Mouse (Mus musculus) induced T-regulatory cell, adult 2 months (primary cell): Measurements from ENCODE around the gene Brd4.

ENCODE experiments used
- DNase-seq: peaks from one replicate; pipeline ENCODE4 v3.0.0-alpha.2; 2012; ENCODE audit warnings: low read depth

The Brd4 gene

GRCm38 (mm10) chr17:32280575-32280974, 3.9 kb downstream of the Brd4 start:
- no peak for DNase-seq

DNA sequence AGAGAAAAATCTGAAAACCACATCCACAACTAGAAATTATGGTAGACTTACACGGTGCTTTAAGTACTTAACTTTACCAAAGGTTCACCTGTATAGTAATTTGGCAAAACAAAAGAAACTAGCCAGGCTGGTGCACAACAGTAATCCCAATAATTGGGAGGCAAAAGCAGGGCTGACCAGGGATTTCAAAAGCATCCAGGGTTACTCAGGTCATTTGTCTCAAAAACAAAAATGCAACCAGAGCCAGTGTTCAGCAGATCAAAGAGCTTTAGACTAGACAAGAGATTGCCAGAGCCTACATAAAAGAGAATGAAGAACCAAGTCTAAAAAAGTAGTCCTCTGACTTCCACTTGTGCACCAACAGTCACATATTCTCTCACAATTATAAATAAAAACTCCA, 7.3 kb downstream of the Brd4 start:
- no peak for DNase-seq

DNA sequence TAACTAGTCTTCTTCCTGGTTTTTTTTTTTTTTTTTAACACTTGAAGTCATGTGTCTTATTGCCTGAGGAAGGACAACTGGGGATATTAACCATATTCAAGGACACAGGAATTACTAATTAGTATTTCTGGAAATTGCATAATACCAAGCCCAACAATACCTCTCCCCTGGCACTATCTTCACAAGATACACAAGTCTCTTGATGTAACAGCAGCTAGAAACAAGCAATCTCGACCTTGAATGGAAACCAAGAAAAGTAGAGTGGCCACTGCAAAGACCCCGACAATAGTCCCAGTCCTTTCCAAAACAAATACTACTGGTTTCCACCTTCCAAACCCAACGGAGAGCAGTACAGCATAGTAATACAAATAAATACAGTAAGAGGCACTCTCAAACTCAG, 9.0 kb downstream of the Brd4 start:
- no peak for DNase-seq

- no peak for DNase-seq
Observed at GRCm38 (mm10) chr17:32269151-32269550, 15.4 kb downstream of the Brd4 start.

DNA sequence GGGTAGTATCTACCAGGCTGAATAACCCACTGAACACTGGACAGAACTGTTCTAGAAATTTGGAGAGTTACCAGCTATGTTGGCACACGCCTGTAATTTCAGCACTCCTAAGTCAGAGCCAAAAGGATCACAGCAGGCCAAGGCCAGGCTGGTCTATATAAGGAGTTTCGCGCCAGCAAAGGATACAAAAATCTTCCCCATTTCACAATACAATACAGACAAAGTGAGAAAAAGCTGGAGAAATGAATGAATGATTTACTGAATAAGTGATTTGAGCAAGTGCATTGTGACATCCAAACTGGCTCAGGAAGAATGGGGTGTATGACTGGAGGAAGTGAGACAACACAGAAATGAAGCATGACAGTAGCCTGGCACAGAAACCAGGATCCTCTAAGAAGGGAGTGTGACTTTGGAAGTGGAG, 16.0 kb downstream of the Brd4 start:
- DNase-seq: no peak

GRCm38 (mm10) chr17:32268096-32268495, 16.4 kb downstream of the Brd4 start:
- no peak for DNase-seq

DNA sequence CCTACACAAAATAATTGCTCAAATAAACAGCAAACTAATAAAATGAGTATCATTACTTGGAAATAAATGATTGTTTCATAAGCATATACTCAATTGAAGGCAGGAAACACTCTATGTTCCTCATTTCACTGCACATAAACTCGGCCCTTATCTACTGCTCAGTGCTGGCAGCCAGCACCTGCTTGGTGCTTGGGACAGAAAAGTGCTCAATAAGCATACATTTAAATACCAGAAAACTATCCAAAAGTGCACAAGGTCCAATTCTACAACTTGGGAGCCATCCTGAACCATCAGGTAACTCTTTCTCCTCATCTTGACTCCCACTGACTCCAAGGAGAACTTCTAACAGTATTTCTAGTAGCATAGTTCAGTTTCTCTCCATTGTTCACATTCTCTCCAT, 16.9 kb downstream of the Brd4 start:
- DNase-seq: no peak

GRCm38 (mm10) chr17:32263672-32264071, 20.9 kb downstream of the Brd4 start:
- no peak for DNase-seq

GRCm38 (mm10) chr17:32262831-32263559, 21.5 kb downstream of the Brd4 start:
- no peak for DNase-seq

GRCm38 (mm10) chr17:32258869-32259268, 25.7 kb downstream of the Brd4 start:
- peak; percentile 33 for DNase-seq

- DNase-seq: no peak
Observed at GRCm38 (mm10) chr17:32257944-32258343, 26.6 kb downstream of the Brd4 start.

- no peak for DNase-seq
Observed at GRCm38 (mm10) chr17:32257452-32257851, 27.1 kb downstream of the Brd4 start.

DNA sequence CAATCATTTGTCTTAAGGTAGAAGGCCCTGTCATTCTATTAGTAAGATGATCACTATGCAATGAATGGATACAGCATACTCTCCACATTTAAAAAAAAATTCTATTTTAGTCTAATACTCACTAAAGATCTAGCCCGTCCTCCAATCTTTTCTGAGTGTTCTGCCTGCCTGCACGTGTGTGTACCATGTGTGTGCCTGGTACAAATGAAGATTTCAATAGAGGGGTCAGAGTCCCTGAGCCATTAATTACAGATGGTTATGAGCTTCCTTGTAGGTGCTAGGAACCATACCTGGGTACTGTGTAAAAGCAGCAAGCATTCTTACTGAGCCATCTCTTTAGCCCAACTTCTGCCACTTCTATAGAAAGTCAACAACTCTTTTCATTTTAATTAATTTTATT, 27.6 kb downstream of the Brd4 start:
- DNase-seq: no peak

DNA sequence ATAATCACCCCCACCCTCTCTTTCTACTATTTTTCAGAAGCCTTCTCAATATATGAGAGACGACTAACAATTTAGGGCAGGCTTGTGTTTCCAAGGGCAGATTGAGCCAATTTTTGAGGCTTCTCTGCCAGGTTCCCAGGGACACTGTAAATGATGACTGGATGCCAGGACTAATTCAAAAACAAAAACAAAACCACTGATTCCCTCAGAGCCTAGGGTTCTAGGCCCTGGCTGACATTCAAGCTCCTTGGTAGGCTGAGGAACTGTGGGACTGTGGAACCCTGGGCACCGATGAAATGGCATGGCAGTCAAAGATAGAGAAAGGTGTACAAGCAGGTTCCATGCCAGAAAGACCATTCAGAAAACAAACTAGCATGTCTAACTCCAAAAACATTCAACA, 31.3 kb downstream of the Brd4 start:
- no peak for DNase-seq

DNA sequence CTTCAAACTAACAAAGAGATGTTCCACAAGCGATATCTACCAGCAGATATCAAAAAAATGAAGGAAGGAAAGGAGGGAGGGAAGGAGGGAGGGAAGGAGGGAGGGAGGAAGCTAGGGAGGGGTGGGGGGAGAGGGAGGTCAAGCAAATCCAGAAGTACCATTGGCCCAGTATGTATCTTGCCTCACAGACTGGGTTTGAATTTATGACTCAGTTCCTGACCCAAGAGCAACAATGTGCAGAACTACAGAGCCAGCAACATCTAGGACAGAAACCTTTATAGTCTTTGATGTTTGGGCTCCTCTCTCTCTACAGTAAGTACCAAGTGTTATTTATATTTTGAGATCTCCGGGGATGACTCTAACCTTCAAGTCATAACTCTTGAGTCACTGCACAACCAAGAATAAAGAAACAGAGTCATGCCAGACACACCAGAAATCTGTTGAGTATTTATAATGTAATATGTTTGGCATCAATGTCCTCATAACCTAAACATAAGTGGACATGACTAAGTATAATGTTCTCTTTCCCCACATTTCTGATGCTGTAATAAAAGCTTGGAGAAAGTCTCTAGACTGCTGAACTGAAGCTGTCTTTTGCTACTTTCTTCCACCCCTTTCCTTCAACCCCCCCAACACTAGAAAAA, 32.6 kb downstream of the Brd4 start:
- no peak for DNase-seq

DNA sequence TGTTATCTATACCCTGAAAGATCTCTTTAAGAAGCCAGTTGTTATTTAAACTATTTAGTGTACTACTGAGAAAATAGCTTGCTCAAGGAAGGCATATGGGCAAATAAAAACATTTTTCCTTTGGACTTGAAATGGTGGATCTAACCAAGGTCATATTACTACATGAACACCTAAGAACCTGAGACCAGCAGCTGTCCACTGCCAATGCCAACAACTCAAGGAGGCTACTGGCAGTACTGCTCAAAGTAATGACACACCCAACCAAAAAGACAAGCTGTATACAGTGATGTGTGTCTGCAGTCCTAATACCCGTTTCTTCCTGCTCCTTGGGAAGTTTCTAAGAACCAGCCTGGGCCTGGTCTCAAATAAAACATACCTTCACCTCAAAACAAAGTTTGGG, 34.5 kb downstream of the Brd4 start:
- DNase-seq: no peak

GRCm38 (mm10) chr17:32248192-32248591, 36.3 kb downstream of the Brd4 start:
- no peak for DNase-seq

DNA sequence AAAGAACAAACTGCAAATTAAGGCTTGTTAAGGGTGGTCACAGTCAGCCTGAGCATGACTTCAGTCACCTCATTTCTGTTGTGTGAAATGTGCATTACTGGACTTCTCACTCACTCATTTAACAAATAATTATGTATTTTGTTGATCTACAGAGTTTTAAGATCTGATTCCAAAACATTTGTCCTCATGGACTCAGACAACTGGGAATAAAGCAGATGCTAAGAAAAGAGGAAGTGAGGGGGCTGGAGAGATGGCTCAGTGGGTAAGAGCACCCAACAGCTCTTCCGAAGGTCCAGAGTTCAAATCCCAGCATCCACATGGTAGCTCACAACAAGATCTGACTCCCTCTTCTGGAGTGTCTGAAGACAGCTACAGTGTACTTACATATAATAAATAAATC, 36.9 kb downstream of the Brd4 start:
- DNase-seq: no peak

DNA sequence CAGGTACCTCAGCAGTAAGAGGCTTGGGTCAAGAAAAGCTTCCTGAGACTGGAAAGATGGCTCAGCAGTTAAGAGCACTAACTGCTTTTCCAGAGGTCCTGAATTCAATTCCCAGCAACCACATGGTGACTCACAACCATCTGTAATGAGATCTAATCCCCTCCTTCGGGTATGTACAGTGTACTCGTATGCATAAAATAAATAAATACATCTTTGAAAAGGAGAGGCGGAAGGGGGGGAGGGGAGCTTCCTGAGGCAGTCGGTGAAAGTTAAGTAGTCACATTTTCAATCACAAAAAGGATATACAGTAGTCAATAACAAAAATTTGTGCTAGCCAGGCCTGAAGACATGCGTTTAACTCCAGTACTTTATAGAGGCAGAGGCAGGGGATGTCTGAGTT, 38.4 kb downstream of the Brd4 start:
- peak; percentile 48 for DNase-seq

DNA sequence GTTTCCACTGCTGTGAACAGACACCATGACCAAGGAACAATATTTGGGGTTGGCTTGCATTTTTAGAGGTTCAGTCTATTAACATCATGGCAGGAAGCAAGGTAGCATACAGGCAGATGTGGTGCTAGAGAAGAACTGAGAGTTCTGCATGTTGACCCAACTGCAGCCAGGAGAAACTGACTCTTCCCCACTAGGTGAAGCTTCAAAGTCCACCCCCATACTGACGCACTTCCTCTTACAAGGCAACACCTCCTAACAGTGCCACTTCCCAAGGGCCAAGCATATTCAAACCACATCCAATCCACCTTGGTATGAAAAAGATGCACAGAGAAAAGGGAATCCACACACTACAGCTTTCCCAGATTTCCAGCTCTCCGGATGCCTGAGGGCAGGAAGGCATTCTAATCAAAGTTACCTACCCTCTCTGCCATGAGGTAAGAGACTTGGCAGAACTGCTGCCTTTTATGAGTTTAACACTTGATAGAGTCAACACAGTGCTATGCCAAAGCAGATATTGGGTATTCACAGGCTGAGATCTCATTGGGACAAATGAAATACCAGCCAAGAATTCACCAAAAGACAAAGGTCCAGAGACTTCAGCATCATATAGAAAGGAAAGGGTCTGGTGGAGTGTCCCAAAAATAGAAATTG, 43.5 kb downstream of the Brd4 start:
- peak; percentile 43 for DNase-seq

GRCm38 (mm10) chr17:32238589-32238988, 45.9 kb downstream of the Brd4 start:
- no peak for DNase-seq

DNA sequence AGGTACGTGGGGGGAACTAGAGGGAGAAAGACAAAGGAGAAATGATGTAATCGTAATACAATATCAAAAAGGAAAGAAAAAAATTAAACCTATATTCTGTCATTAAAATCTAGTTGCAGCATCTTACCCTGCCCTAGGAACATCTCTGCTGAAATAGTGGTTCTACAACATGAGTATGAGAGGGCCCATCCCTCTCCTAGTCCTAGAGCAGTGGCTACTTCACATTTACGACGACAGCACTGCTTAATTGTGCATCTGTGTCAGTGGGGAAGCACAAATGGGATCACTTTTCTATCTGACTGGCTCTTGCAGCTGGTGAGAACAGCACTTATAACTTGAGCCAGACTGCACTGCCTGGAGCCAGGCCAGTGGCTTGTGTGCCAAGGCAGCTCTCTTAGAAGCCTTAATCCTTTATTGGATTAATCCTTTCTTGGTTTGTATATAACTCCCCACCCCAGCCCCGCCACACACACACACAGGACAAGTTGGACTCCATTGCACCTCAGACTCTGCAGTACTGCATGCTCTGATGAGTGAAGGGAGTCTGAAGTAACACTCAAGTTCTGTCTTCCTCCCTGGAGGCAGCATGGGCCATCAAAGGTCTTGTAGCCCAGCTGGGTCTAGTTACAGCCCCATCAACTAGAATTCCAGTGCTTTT, 48.9 kb downstream of the Brd4 start:
- no peak for DNase-seq

DNA sequence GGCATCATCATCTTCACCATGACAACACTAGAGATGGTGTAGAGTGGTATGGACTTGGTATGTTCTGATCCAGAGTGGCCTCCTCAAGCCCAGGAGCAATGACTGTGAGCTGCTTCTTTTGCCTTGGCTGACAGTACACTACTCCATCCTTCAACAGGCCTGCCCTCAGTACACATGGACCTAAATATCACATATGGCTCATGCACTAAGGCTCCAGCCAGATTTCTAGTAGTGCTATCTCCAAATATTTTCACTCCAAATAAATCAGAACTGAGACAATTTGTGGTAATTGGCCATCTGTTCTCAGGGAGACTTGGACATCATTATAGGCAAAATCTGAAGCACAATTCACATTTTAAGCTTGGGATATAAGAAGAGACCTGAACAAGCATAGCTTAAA, 51.3 kb downstream of the Brd4 start:
- no peak for DNase-seq
